Mouse (Mus musculus): ENCODE measurements at regions not wholly inside any gene's neighbourhood (a gene's known extent, or its start where the extent isn't known, plus 50 kb on each side); places are given as distances from the start of the nearest gene placed in this dataset.

GRCm38 (mm10) chr2:8562948-8563347 lies 1053.6 kb upstream of the Celf2 start:
- Histone ChIP-seq H3K4me2 (ENCODE audit: low read depth, low read length) (no peak overlapping the region), H3K27me3 (ENCODE audit: control insufficient read depth, insufficient read depth, low read depth, low read length) (no peaks in the 10 kb centered on the region), H3K4me3 (ENCODE audit: low read depth, low read length) (no peak overlapping the region), H3K36me3 (ENCODE audit: control insufficient read depth, insufficient read depth) (no peaks in the 10 kb centered on the region), H3K4me1 (ENCODE audit: control insufficient read depth, low read depth, low read length) (no peaks in the 10 kb centered on the region), H3K27ac (ENCODE audit: low read length) (no peak overlapping the region), H3K9ac (ENCODE audit: low read depth, low read length) (no peak overlapping the region), H3K9me3 (replicated peaks; ENCODE audit: control insufficient read depth, low read length) (no peaks in the 10 kb centered on the region)
- 55% methylated on average over 6 of the region's 6 CpGs for WGBS (ENCODE audit: insufficient replicate concordance)
- ATAC-seq (ENCODE audit: low read depth) = no peak

- Histone ChIP-seq H3K4me1 (ENCODE audit: control insufficient read depth, low read depth, low read length) (no peaks in the 10 kb centered on the region), H3K9ac (ENCODE audit: low read depth, low read length) (no peak overlapping the region), H3K4me3 (ENCODE audit: low read depth, low read length) (no peak overlapping the region), H3K27ac (ENCODE audit: low read length) (no peak overlapping the region), H3K4me2 (ENCODE audit: low read depth, low read length) (no peak overlapping the region), H3K9me3 (replicated peaks; ENCODE audit: control insufficient read depth, low read length) (no peaks in the 10 kb centered on the region), H3K36me3 (ENCODE audit: control insufficient read depth, insufficient read depth) (no peaks in the 10 kb centered on the region), H3K27me3 (ENCODE audit: control insufficient read depth, insufficient read depth, low read depth, low read length) (no peaks in the 10 kb centered on the region)
- no peak for ATAC-seq (ENCODE audit: low read depth)
Measured at GRCm38 (mm10) chr2:8546116-8546515, 1036.8 kb upstream of the Celf2 start.

- Histone ChIP-seq H3K27ac (ENCODE audit: low read length) (no peak overlapping the region), H3K4me1 (ENCODE audit: control insufficient read depth, low read depth, low read length) (no peaks in the 10 kb centered on the region), H3K9ac (ENCODE audit: low read depth, low read length) (no peak overlapping the region), H3K36me3 (ENCODE audit: control insufficient read depth, insufficient read depth) (no peaks in the 10 kb centered on the region), H3K4me3 (ENCODE audit: low read depth, low read length) (no peak overlapping the region), H3K9me3 (replicated peaks; ENCODE audit: control insufficient read depth, low read length) (no peaks in the 10 kb centered on the region), H3K4me2 (ENCODE audit: low read depth, low read length) (no peak overlapping the region), H3K27me3 (ENCODE audit: control insufficient read depth, insufficient read depth, low read depth, low read length) (no peaks in the 10 kb centered on the region)
- 10% methylated on average over 1 of the region's 1 CpGs for WGBS (ENCODE audit: insufficient replicate concordance)
- ATAC-seq (ENCODE audit: low read depth) = no peak
Measured at GRCm38 (mm10) chr2:8536842-8537241, 1027.5 kb upstream of the Celf2 start.

- Histone ChIP-seq H3K9ac (ENCODE audit: low read depth, low read length) (no peak overlapping the region), H3K27ac (ENCODE audit: low read length) (no peak overlapping the region), H3K4me3 (ENCODE audit: low read depth, low read length) (no peak overlapping the region), H3K4me2 (ENCODE audit: low read depth, low read length) (no peak overlapping the region), H3K4me1 (ENCODE audit: control insufficient read depth, low read depth, low read length) (no peaks in the 10 kb centered on the region), H3K9me3 (replicated peaks; ENCODE audit: control insufficient read depth, low read length) (no peaks in the 10 kb centered on the region), H3K36me3 (ENCODE audit: control insufficient read depth, insufficient read depth) (no peaks in the 10 kb centered on the region), H3K27me3 (ENCODE audit: control insufficient read depth, insufficient read depth, low read depth, low read length) (no peaks in the 10 kb centered on the region)
- ATAC-seq (ENCODE audit: low read depth) = no peak
- 11% methylated on average over 1 of the region's 1 CpGs for WGBS (ENCODE audit: insufficient replicate concordance)
Measured at GRCm38 (mm10) chr2:8498466-8498865, 989.1 kb upstream of the Celf2 start.

GRCm38 (mm10) chr2:8477827-8478528 lies 968.6 kb upstream of the Celf2 start:
- no peak overlapping the region for H3K4me2 ChIP-seq (ENCODE audit: low read depth, low read length)
- no peaks in the 10 kb centered on the region for H3K4me1 ChIP-seq (ENCODE audit: control insufficient read depth, low read depth, low read length)
- no peak overlapping the region for H3K27ac ChIP-seq (ENCODE audit: low read length)
- no peak overlapping the region for H3K4me3 ChIP-seq (ENCODE audit: low read depth, low read length)
- H3K27me3 ChIP-seq (ENCODE audit: control insufficient read depth, insufficient read depth, low read depth, low read length) = no peaks in the 10 kb centered on the region
- no peaks in the 10 kb centered on the region for H3K36me3 ChIP-seq (ENCODE audit: control insufficient read depth, insufficient read depth)
- H3K9me3 ChIP-seq (replicated peaks; ENCODE audit: control insufficient read depth, low read length) = no peaks in the 10 kb centered on the region
- no peak overlapping the region for H3K9ac ChIP-seq (ENCODE audit: low read depth, low read length)
- WGBS (ENCODE audit: insufficient replicate concordance) = 54% methylated on average over 6 of the region's 6 CpGs
- ATAC-seq (ENCODE audit: low read depth) = no peak

- no peaks in the 10 kb centered on the region for H3K36me3 ChIP-seq (ENCODE audit: control insufficient read depth, insufficient read depth)
- no peak overlapping the region for H3K9ac ChIP-seq (ENCODE audit: low read depth, low read length)
- no peak overlapping the region for H3K4me2 ChIP-seq (ENCODE audit: low read depth, low read length)
- H3K27me3 ChIP-seq (ENCODE audit: control insufficient read depth, insufficient read depth, low read depth, low read length) = no peaks in the 10 kb centered on the region
- WGBS (ENCODE audit: insufficient replicate concordance) = 63% methylated on average over 1 of the region's 1 CpGs
- H3K9me3 ChIP-seq (replicated peaks; ENCODE audit: control insufficient read depth, low read length) = no peaks in the 10 kb centered on the region
- H3K4me1 ChIP-seq (ENCODE audit: control insufficient read depth, low read depth, low read length) = no peaks in the 10 kb centered on the region
- no peak for ATAC-seq (ENCODE audit: low read depth)
- H3K27ac ChIP-seq (ENCODE audit: low read length) = no peak overlapping the region
- H3K4me3 ChIP-seq (ENCODE audit: low read depth, low read length) = no peak overlapping the region
Measured at GRCm38 (mm10) chr2:8470546-8470945, 961.2 kb upstream of the Celf2 start.

- H3K27ac ChIP-seq (ENCODE audit: low read length) = no peak overlapping the region
- WGBS (ENCODE audit: insufficient replicate concordance) = 28% methylated on average over 2 of the region's 2 CpGs
Measured at GRCm38 (mm10) chr2:8468989-8469388, 959.6 kb upstream of the Celf2 start.

GRCm38 (mm10) chr2:8468351-8468750 lies 959.0 kb upstream of the Celf2 start:
- no peak for ATAC-seq (ENCODE audit: low read depth)
- Histone ChIP-seq H3K9ac (ENCODE audit: low read depth, low read length) (no peak overlapping the region), H3K27me3 (ENCODE audit: control insufficient read depth, insufficient read depth, low read depth, low read length) (no peaks in the 10 kb centered on the region), H3K27ac (ENCODE audit: low read length) (no peak overlapping the region), H3K9me3 (replicated peaks; ENCODE audit: control insufficient read depth, low read length) (no peaks in the 10 kb centered on the region), H3K4me2 (ENCODE audit: low read depth, low read length) (no peak overlapping the region), H3K4me1 (ENCODE audit: control insufficient read depth, low read depth, low read length) (no peaks in the 10 kb centered on the region), H3K36me3 (ENCODE audit: control insufficient read depth, insufficient read depth) (no peaks in the 10 kb centered on the region), H3K4me3 (ENCODE audit: low read depth, low read length) (no peak overlapping the region)

More at GRCm38 (mm10) chr2:8468989-8469388, 959.6 kb upstream of the Celf2 start:
- Histone ChIP-seq H3K4me2 (ENCODE audit: low read depth, low read length) (no peak overlapping the region), H3K4me3 (ENCODE audit: low read depth, low read length) (no peak overlapping the region), H3K27me3 (ENCODE audit: control insufficient read depth, insufficient read depth, low read depth, low read length) (no peaks in the 10 kb centered on the region), H3K9me3 (replicated peaks; ENCODE audit: control insufficient read depth, low read length) (no peaks in the 10 kb centered on the region), H3K9ac (ENCODE audit: low read depth, low read length) (no peak overlapping the region), H3K36me3 (ENCODE audit: control insufficient read depth, insufficient read depth) (no peaks in the 10 kb centered on the region), H3K4me1 (ENCODE audit: control insufficient read depth, low read depth, low read length) (no peaks in the 10 kb centered on the region)
- no peak for ATAC-seq (ENCODE audit: low read depth)

GRCm38 (mm10) chr2:8467531-8468203 lies 958.3 kb upstream of the Celf2 start:
- no peak overlapping the region for H3K27ac ChIP-seq (ENCODE audit: low read length)
- H3K4me2 ChIP-seq (ENCODE audit: low read depth, low read length) = no peak overlapping the region
- H3K27me3 ChIP-seq (ENCODE audit: control insufficient read depth, insufficient read depth, low read depth, low read length) = no peaks in the 10 kb centered on the region
- no peaks in the 10 kb centered on the region for H3K9me3 ChIP-seq (replicated peaks; ENCODE audit: control insufficient read depth, low read length)
- 35% methylated on average over 2 of the region's 2 CpGs for WGBS (ENCODE audit: insufficient replicate concordance)
- ATAC-seq (ENCODE audit: low read depth) = no peak
- no peaks in the 10 kb centered on the region for H3K36me3 ChIP-seq (ENCODE audit: control insufficient read depth, insufficient read depth)
- H3K9ac ChIP-seq (ENCODE audit: low read depth, low read length) = no peak overlapping the region
- no peak overlapping the region for H3K4me3 ChIP-seq (ENCODE audit: low read depth, low read length)
- H3K4me1 ChIP-seq (ENCODE audit: control insufficient read depth, low read depth, low read length) = no peaks in the 10 kb centered on the region

All from liver, embryonic 16.5 days (tissue).